Mouse (Mus musculus) B cell, adult 62 days (primary cell): ENCODE data around the gene Cct6b. TPM values are rescaled to one million over a fixed set of nuclear protein-coding genes. Genes with fewer than 3 reads are reported as not detected.

Experiments
- total RNA-seq: library from RNA; stranded (reverse); gene quantifications from 4 replicates; pipeline ENCODE4 v1.2.4, GENCODE M21; 2023

Gene Cct6b
- total RNA-seq = 0.31 to 0.54 TPM (median 0.52 TPM) in 4 replicates

DNA sequence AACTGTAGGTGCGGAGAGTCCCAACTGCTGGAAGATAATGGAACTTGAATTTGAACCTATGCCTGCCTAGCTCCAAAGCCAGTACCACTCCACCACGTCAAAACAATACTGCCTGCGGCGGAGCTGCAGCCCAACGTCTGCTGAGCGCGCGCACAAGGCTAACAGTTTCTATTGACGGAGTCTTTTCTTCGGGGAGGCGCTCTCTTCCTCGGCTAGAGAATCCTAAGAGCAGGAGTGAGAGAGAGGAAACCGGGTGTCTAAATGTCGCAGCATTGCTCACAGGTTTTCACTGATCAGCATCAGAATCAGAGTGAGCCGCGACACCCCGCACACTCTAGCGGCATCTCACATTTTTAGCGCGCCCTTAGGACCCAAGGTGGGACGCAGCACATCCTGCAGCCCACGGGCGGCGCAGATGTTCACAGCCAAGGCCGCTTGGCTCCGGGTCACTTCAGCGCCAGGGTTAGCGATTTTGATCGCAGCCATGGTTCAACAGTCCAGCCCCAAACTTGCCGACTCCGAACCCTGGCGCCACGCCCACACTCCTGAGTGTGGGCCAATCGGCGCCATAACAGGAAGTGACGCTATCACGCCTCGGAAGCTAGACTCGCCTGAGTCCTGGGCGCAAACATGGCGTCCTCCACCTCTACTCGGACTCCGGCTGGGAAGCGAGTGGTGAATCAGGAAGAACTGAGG, at the start of gene Cct6b, which contains the start of gene Zfp830:
Cct6b (minus strand) TSS at position 580 of the 696 bp plus-strand sequence.
Zfp830 (plus strand) TSS at position 604 of the 696 bp plus-strand sequence.

DNA sequence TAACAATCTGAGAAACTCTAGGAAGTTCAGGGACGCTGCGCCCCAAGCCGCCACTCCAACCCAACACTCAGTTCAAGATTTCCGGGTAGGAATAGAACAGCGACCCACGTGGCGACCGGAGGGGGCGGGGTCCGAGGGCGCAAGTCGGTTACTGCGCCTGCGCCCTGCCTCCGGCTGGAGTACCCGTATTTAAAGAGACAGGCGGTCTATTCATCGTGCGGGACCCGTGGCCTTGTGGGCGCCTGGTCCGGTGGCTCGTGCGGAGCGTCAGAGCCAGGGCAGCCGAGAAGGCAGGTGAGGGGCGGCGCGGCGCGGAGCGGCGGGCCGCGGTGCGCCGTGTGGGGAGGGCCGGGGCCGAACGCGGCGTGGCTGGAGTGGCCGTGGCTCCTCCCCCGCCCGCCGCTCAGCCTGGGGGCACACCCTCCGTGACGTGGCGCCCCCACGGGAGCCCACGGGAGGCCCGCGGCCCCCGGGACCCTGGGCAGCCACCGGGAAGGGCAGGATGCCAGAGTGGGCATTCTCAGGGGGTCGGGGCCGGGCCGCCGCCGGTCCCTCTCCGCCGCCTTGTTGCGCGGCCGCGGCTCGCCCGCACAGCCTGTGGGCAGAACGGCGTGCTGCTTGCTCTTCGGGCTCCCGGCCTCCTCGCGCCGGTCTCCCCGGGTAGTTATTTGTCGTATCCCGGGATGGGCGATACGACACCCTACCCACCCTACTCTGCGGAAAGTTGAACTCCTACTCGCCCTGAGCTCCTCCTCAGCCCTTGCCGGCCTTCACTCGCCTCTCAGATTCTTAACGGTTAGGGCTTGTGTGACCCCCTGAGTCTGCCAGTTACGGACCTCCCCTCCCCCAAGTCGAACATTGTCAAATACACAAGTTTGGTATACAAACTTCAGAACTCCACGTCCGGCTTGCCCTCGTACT, 17.1 kb upstream of the Cct6b start, which contains the start of gene Lig3:
Lig3 (plus strand) TSS at position 126 of the 921 bp plus-strand sequence.

Other genes with a start within 250 kb of the Cct6b start
- gene Zfp830, start within 50 bp of the Cct6b start, total RNA-seq = 34.2 to 45.1 TPM (median 39.4 TPM) in 4 replicates
- gene Lig3, start 16.8 kb upstream of the Cct6b start, total RNA-seq = 30.0 to 38.1 TPM (median 34.8 TPM) in 4 replicates
- 16.4 to 19.3 TPM (median 18.5 TPM) in 4 replicates for gene Rffl, start 106.9 kb upstream of the Cct6b start, total RNA-seq
- 20.1 to 24.2 TPM (median 20.3 TPM) in 4 replicates for gene Rad51d, start 126.3 kb upstream of the Cct6b start, total RNA-seq
- not detected in 4 replicates for gene Fndc8, start 127.8 kb upstream of the Cct6b start, total RNA-seq
- 58.4 to 73.8 TPM (median 66.8 TPM) in 4 replicates for gene Nle1, start 144.1 kb upstream of the Cct6b start, total RNA-seq
- gene Unc45b, start 146.2 kb upstream of the Cct6b start, total RNA-seq = not detected in 4 replicates
- 15.1 to 17.7 TPM (median 17.3 TPM) in 4 replicates for gene Slfn5, start 187.0 kb upstream of the Cct6b start, total RNA-seq
- 19.1 to 24.7 TPM (median 21.2 TPM) in 4 replicates for gene Slfn9, start 227.5 kb upstream of the Cct6b start, total RNA-seq